Mouse (Mus musculus) lung, postnatal 10 days (tissue): ENCODE measurements around the gene Trpm6.

ENCODE experiments used
- DNase-seq: peaks from one replicate; pipeline ENCODE4 v3.0.0; 2021

Trpm6 gene

DNA sequence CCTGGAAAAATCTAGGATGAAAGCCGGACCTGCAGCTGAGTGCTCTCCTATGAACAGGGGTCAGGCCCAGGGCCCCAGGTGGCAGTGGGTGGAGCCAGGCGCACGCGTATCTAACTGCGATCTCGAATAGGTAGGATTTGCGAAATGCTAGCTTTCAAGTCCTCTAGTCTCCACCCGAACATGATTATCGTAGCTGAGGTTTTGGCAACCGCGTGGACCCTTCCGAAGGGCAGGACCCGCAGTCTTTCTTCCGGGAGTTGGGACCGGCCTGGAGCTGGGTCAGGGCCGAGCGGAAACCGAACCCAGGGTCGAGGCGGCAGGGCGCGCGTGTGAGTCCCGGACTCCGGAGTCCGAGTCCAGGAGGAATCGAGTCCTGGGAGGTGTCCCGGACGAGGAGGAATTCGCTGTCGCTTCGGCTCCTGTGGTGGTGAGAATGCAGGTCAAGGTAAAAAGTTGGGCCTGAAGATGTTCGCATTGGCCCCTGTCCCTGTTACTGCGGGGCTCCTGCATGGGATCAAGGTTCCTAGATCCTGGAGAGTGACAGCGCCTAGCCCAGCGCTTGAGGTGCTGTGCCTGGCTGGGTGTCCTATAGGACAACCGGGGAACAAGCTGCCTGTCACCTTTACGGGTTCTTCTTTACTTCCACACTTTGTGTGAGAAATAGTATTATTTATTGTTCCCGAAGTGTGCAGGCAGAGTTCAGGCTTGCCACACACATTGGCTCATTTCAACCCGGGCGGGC lies at the start of gene Trpm6:
Gene Trpm6 (plus strand): TSS at position 386 of the 742 bp plus-strand sequence.
- DNase-seq = peak; percentile 44

GRCm38 (mm10) chr19:18708101-18708500 lies 41.7 kb upstream of the Trpm6 start:
- no peak for DNase-seq

- no peak for DNase-seq
Observed at GRCm38 (mm10) chr19:18710903-18711302, 38.9 kb upstream of the Trpm6 start.

- DNase-seq = no peak
Observed at GRCm38 (mm10) chr19:18711589-18711988, 38.2 kb upstream of the Trpm6 start.

GRCm38 (mm10) chr19:18712153-18712865 lies 37.5 kb upstream of the Trpm6 start:
- no peak for DNase-seq

GRCm38 (mm10) chr19:18712866-18713300 lies 36.9 kb upstream of the Trpm6 start, which contains the start of gene D030056L22Rik:
D030056L22Rik (plus strand) TSS chr19:18713193.
- peak; percentile 99 for DNase-seq

DNA sequence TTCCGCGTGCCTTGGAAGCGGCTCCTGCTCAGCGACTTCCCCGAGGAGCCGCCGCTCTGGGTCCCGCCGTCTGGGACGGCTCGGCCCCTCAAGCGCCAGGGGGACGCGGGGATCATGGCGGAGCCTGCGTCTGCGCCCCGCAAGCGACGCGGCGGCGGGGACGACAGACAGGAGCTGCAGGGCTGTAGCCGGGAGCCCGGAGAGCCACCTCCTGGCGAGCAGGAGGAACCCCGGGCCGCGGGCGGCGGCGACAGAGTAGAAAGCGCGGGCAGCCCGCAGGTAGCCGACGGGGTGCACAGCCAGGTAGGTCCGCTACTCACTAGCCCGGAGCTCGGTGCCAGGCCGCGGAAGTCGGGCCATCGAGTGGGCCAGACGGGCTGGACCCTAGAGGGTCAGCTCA lies 36.4 kb upstream of the Trpm6 start:
- DNase-seq = peak; percentile 65

DNA sequence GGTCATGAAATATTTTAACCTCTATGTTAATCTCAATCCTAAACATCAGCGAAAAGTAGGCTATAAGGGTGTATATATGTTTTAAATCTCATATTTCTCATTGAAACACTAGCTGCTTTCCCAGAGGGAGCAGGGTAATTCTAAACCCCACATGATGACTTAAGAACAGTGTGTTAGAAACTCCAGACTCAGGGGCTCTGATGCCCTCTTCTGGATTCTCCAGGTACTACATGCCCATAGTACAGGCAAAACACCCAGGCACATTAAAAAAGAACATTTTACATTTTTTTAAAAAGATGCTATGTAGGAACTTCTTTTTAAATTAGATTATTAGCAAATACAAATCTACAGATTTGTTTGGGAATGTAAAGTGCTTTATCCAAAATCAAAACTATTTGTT lies 33.4 kb upstream of the Trpm6 start:
- DNase-seq = peak; percentile 82

- DNase-seq = no peak
Observed at GRCm38 (mm10) chr19:18720337-18720736, 29.4 kb upstream of the Trpm6 start.

GRCm38 (mm10) chr19:18725186-18725585 lies 24.6 kb upstream of the Trpm6 start:
- no peak for DNase-seq

GRCm38 (mm10) chr19:18730255-18730654 lies 19.5 kb upstream of the Trpm6 start:
- no peak for DNase-seq

DNA sequence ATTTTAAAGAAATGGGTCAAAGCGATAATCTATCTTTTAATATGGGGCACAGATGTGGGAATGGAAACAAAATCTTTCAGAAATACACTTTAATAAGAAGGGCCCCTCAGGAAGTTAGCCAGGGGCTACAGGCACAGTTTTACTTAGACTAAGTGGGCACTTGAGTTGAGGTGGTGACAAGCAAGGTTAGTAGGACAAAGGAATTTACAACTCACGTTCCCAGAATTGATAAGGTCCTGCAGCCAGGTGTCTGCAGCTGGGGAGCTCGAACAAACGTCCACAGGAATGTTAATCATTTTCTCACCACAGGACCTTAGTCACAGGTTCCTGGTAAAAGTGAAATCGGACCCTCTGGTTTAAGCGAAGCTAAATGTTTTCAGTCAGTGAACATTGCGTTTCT lies 18.7 kb upstream of the Trpm6 start:
- no peak for DNase-seq

- DNase-seq = no peak
Observed at GRCm38 (mm10) chr19:18735901-18736300, 13.9 kb upstream of the Trpm6 start.

DNA sequence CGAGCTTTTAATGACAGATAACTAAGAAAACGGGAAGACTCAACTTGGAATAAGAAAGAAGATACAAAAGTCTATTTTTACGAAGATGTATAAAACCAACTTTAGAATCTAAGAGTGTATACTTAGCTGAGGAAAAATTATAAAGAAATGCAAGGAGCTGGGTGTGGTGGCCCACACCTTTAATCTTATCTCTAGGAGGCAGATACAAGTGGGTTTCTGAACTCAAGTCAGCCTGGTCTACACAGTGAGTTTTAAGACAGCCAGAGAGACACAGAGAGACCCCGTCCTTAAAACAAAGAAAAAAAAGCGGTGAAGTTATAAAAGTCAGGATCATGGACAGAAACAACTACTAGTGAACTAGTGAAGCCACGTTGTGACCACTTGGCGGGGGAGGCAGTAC lies 10.6 kb upstream of the Trpm6 start:
- DNase-seq = no peak

DNA sequence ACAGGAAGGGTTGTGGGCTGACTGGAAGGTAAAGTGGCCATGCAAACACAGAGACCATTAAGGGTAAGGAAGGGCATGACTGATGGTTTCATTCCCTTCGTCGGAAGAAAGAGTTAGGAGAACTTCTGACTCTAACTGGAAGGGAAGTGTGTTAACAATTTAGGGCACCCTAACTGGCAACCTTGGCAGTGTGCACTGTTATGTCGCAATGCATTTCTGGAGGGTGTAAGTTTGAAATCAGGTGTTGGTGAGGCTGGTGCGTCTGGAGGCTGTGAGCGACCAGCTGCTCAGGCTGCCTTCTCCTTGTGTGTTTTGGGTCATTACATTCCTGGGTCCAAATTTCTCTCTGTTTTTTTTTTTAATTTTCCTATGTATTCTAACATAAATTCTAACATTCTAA lies 5.8 kb upstream of the Trpm6 start:
- DNase-seq = peak; percentile 41

DNA sequence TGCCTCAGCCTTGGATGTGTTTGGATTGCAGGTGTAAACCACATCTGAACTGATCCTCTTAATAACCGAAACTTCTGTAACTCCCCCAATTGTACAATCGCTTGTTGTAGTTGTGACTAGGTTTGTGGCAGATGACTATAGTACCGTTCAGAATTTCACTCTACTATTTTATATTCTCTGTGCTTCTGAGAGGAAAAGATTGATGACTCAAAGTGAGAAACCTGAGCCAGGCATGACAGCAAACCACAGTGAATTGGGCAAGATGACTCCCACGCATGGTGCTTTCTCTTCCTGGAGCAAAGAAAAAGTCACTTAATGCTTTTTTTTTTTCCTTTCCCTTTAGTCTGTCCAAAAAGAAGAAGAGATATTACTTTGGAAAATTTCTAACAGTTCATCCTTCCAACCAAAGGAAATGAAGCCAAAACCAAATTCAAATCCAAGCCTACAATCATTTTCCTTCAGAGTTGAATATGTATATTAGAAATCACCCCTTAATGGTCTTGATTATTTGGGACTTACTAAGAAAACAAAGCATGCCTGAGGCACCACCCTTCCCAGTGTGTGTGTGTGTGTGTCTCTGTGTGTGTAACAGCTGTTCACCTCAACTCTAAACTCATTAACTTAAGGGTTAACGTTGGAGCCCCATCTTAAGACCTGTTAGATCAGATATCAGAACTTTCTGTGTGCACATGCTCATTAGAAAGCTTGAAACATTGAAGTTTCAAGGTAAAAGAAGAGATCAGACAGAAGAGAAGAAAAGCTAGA lies 3.0 kb upstream of the Trpm6 start:
- DNase-seq = no peak

DNA sequence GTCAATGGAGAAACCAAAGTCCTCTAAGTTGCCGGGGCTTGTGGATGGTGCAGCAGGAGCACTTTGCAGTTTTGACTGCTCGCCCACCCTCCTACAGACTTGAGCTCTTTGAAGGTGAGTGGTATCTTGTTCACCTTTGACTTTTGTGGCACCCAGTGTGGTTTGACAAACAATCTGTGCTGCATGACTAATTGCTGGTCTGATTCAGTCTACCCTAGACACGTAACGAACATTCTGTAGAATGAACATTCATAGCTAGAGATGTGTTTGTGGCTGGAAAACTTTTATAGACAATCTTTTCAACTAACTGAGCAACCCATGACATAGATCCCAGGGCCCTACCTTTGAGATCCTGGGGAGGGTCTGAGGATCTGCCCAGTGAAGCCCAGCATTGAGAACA lies 2.4 kb upstream of the Trpm6 start:
- DNase-seq = no peak

- DNase-seq = no peak
Observed at GRCm38 (mm10) chr19:18757191-18757590, 7.4 kb downstream of the Trpm6 start.

DNA sequence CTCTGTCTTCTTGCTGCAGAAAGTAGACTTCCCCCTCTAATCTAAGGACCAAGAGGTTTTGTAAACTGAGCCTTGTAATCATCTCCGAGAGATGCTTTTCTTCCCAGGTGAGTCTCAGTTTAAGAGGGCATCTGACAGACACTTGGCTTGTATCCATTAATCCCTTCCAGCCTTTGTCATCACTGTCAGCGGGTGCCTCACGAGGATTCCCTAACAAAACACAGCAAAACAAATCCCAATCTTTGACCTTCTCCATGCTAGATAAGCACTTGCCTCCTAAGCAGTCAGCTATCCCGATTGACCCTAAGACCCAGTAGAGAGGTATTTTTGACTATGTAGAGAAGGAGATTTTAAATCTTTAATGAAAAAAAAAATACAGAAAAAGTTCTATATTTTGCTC lies 7.9 kb downstream of the Trpm6 start:
- no peak for DNase-seq

- peak; percentile 47 for DNase-seq
Observed at GRCm38 (mm10) chr19:18758269-18758668, 8.5 kb downstream of the Trpm6 start.

- peak; percentile 24 for DNase-seq
Observed at GRCm38 (mm10) chr19:18758916-18759315, 9.1 kb downstream of the Trpm6 start.

GRCm38 (mm10) chr19:18766399-18766798 lies 16.6 kb downstream of the Trpm6 start:
- no peak for DNase-seq

DNA sequence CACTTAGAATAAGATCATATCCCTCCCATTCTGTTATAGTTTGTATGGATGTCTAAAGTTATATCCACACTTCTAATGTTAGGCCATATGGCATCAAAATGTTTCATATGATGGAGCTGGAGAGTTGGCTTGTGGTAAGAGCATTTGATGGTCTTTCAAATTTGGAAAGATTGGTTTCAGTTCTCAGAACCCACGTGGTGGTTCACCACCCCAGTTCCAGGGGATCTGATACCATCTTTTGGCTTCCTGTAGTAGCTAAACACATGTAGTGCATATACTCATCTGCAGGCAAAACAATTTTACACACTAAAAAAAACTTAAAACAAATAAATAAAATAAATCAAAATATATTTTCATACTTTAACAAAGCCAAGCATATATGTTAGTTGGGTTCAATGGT lies 21.3 kb downstream of the Trpm6 start:
- no peak for DNase-seq

DNA sequence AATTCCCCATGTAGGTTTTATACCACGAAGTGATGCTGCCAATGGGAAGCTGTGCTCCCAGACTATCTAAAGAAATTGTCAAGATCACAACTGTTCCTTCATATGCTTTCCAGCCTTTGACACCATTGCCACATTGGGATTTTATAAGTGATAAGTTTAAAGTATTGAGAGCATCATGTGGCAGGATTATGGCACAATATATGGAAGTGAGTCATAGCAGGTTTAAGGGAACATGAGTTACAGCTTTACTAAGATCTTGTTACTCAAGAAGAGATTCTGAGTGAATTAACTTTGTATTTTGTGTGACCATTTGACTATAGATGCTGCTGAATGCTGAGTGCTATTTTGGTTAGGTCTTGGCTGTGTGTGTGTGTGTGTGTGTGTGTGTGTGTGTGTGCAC lies 21.8 kb downstream of the Trpm6 start:
- DNase-seq = no peak
